Mouse (Mus musculus): ENCODE data around the gene Zfand3.

DNA sequence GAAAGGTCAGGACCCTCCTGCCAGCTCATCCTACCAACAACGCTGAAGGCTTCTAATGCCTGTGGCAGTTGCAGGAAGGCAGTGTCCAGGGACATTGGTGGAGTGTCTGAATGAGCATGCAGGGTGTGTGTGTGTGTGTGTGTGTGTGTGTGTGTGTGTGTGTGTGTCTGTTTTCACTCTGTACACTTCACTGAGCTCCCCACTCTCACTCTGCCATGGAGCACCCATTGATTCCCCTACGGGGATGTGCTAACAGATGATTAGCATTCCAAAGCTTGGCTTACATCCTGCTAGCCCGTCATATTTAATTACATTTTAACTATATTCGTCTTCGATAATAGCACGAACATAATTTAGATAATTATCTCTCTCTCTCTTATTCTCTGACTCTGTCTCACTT is 232.1 kb downstream of the Zfand3 start:
- no peak for TF ChIP-seq CTCF (IDR thresholded peaks at IDR 0.05; ENCODE audit: borderline replicate concordance, extremely low read depth, insufficient read depth, insufficient read length)
- TF ChIP-seq POLR2A (IDR thresholded peaks at IDR 0.05; ENCODE audit: borderline replicate concordance, extremely low read depth, insufficient read depth, insufficient read length, poor library complexity, severe bottlenecking): no peak
